Mouse (Mus musculus): ENCODE data around the gene Mrpl11.
A peak's percentile ranks its signal among the peaks of the same experiment; 100 is the strongest.
"Not testable (repeated sequence)": the region's sequence is repeated elsewhere in the genome, so short reads cannot be mapped to it uniquely, and the experiment has no call there.

Mrpl11 gene

GRCm38 (mm10) chr19:4994043-4994442 lies 32.1 kb downstream of the Mrpl11 start:
- no peak for DNase-seq

DNA sequence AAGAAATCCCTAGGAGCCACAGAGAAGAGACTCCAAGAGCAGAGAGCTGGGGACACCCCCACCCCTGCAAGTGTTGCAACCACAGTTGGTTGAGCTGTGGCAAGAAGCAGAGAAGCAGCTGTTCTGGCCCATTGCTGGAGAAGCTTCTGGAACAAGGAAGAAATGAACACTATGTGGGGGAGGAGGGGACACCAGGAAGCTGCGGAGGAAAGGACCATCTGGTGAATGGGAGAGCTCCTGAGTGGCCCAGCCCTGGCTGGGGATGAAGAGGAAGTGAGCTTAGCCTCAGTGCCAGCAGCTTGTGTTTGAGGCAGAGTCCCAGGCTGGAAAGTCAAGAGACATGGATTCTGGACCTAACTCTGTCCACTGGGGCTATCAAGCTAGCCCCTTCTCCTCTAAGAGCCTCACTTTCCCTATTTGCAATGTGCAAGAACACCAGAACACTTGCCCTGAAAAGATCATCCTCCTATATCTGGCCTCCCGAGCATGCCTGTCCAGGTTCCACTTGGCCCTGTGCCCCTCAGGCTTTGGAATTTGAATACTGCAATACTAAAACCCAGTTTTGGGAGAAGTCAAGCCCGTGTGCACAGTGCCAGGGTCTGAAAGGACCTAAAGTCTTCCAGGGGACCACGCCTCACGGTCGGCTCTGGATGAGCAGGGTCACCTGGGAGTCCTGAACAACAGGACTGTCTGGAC lies 37.6 kb downstream of the Mrpl11 start:
- DNase-seq: no peak

- DNase-seq: peak; percentile 72
These were observed 39.9 kb downstream of the Mrpl11 start for GRCm38 (mm10) chr19:5001666-5002406.

- DNase-seq: not testable (repeated sequence)
These were observed 41.7 kb downstream of the Mrpl11 start for GRCm38 (mm10) chr19:5003644-5004043.

DNA sequence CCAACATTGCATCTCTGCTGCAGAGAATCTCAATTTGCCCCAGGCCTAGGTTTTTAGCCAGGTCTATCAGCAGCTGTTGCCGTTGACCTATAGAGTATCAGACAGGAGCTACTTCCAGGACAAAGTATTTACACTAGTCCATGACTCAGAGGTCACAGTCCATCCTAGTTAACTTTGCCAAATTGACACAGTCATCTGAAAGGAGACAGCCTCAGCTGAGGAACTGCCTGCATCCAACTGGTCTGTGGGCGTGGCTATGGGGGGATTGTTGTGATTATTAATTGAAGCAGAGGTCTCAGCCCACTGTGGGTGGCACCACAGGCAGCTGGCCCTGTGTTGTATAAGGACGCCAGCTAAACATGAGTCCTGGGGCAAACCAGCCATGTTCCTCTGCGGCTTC lies 43.0 kb downstream of the Mrpl11 start:
- no peak for DNase-seq

- no peak for DNase-seq
These were observed 51.2 kb downstream of the Mrpl11 start for GRCm38 (mm10) chr19:5013138-5013537.

DNA sequence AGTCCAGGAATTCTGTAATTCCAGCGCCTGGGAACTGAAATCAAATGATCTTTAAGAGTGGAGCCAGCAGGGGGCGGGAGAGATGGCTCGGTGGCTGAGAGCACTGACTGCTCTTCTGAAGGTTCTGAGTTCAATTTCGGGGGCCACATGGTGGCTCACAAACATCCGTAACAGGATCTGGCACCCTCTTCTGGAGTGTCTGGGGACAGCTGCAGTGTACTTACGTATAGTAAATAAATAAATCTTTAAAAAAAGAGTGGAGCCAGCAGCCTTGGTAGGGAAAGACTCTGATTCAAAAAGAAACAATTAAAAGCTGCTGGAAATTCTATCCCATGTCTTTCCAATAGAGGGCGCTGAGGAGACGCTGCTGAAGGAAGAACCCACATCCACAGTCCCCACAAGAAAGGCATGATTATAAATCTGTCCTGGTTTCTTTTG lies 53.0 kb downstream of the Mrpl11 start:
- peak; percentile 57 for DNase-seq

GRCm38 (mm10) chr19:5016221-5016742 lies 54.3 kb downstream of the Mrpl11 start:
- DNase-seq: peak; percentile 75

All from kidney, adult 18-20 months (tissue).